Comparison of ENCODE assay signal across 1 mouse cellular context in the genomic region with DNA sequence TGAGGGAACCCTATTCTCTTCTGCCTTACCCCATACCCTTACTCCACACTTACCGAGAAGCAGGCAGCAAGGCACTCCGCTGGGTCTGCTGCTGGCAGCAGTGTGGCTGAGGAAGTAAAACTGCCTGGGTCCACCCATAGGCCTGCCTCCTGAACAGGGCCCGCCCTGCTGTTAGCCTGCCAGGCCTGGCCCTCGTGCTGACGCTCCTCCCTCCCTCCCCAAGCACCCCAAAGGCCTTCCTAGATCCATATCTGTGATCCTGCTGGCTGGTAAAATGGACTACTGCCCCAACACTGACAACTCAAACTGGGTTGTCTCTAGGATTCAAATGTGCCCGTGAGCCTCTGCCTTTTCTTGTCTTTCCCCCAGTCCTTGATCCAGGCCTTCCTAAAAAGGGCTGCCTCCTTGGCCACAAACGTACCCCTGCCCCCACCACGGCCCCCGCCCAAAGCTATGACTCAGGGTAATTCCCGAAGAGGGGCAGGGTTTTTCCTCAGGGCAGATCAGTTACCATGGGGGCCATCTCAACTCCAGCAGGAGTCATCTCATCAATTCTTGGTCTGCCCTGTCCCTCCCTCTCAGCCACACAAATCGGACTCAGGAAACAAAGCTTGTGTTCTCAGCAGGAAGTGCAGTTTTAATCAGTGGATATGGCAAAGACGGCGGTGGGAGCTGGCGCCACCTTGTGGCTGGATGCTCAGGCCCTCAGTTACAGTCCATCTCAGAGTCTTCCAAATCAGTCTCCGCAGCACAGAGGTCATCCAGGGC.
TF ChIP-seq lines count a peak whose summit lies in the region.

A gene (minus strand): TSS at position 599 of the 768 bp plus-strand sequence.

TF ChIP-seq in MEL, 35 proteins besides CTCF, POLR2A, EP300 and RAD21 (continued from another document):
- TF ChIP-seq ZC3H11A (IDR thresholded peaks at IDR 0.05; ENCODE audit: low read depth, low read length) (peak; percentile 57), MAFK (IDR thresholded peaks at IDR 0.05; ENCODE audit: borderline replicate concordance, low read depth, low read length) (no peak), SIN3A (IDR thresholded peaks at IDR 0.05; ENCODE audit: low read length) (peak; percentile 83), NRF1 (IDR thresholded peaks at IDR 0.05; ENCODE audit: insufficient read depth, low read depth, low read length, poor library complexity, severe bottlenecking) (no peak)
